Mouse (Mus musculus) kidney, embryonic 14.5 days (tissue): ENCODE measurements around the gene Vti1a. TPM values are rescaled to one million over a fixed set of nuclear protein-coding genes. Genes with fewer than 3 reads are reported as not detected.

Experiments used
- ATAC-seq: fragments of 200-750 bp; cut with Nextera tagmentation; 2 replicates; pipeline ENCODE4 v1.8.0; 2017; ENCODE audit warnings: moderate number of reproducible peaks, mild to moderate bottlenecking, moderate TSS enrichment, moderate library complexity; ENCODE audit not compliant: low FRiP score, low TSS enrichment
- H3K27ac ChIP-seq: fragments of 300-500 bp; sonication (generic); 2 replicates; pipeline ENCODE4 v1.5.1; 2014; ENCODE audit warnings: low read depth, mild to moderate bottlenecking, low read length, moderate library complexity, mixed read lengths
- H3K27me3 ChIP-seq: fragments of 300-500 bp; sonication (generic); 2 replicates; pipeline ENCODE4 v1.6.1; 2014; ENCODE audit warnings: mild to moderate bottlenecking, low read length; ENCODE audit not compliant: control insufficient read depth, insufficient read depth
- H3K36me3 ChIP-seq: fragments of 300-500 bp; sonication (generic); 2 replicates; pipeline ENCODE4 v1.6.1; 2014; ENCODE audit warnings: low read length, mixed read lengths; ENCODE audit not compliant: control insufficient read depth, insufficient read depth
- H3K4me1 ChIP-seq: fragments of 300-500 bp; sonication (generic); 2 replicates; pipeline ENCODE4 v1.6.1; 2014; ENCODE audit warnings: low read length, mixed read lengths; ENCODE audit not compliant: control insufficient read depth, insufficient read depth
- H3K4me2 ChIP-seq: fragments of 300-500 bp; sonication (generic); replicated peaks from 2 replicates; pipeline ENCODE4 v1.6.1; 2014; ENCODE audit warnings: low read depth, mild to moderate bottlenecking, low read length
- H3K4me3 ChIP-seq: fragments of 300-500 bp; sonication (generic); 2 replicates; pipeline ENCODE4 v1.5.1; 2014; ENCODE audit warnings: mild to moderate bottlenecking, low read length
- H3K9ac ChIP-seq: fragments of 300-500 bp; sonication (generic); 2 replicates; pipeline ENCODE4 v1.6.1; 2014; ENCODE audit warnings: low read depth, mild to moderate bottlenecking, low read length, moderate library complexity
- H3K9me3 ChIP-seq: fragments of 300-500 bp; sonication (generic); 2 replicates; pipeline ENCODE4 v1.6.1; 2016; ENCODE audit warnings: low read length; ENCODE audit not compliant: control insufficient read depth
- WGBS: fragments of 180-500 bp; shearing (Covaris S2); extraction: QIAGEN DNeasy Blood & Tissue Kit; methylation state at CpG from one replicate; pipeline ENCODE4 v1.1.7; 2014; 5-methylcytosine and 5-hydroxymethylcytosine counted together
- polyA plus RNA-seq: library from polyadenylated mRNA; unstranded; fragments of >200 nt; fragmentation: Nextera tagmentation; extraction: Ambion mirVana; gene quantifications from 2 replicates; pipeline ENCODE4 v1.2.1, GENCODE M21; 2014

Vti1a gene
- polyA plus RNA-seq, 1 experiment from 2014 or later = 25.7 TPM

DNA sequence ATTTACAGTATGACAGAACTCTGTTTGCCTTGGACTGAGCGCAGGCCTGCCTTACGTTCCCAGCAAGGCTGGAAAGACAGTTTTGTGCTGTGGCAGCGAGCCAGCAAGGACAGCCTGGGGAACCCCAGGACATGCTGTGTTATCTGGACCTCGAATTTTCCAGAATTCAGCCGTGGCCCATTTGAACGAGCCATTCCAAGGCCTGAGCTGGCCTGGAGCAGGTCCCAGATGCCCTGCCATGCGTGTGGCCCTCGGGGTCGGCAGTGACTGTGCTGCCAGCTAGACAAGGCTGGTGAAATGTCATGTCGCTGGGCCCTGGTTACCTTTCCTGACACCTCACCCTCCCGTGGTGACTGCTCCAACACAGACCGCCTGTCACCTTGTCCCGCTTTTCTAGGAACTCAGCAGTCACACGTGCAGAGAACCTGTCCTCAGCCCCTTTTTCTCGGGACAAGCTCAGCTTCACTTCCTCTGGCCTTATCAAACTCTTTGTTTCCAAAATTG is 247.1 kb downstream of the Vti1a start:
- H3K4me1 ChIP-seq = peaks cover 10% of the 10 kb centered on the region; the same call in 1 of the 2 replicates
- H3K27ac ChIP-seq = no peak overlapping the region
- 72% methylated on average over 15 of the region's 15 CpGs for WGBS
- H3K4me3 ChIP-seq = no peak overlapping the region
- no peak overlapping the region for H3K9ac ChIP-seq
- no peak overlapping the region for H3K4me2 ChIP-seq
- ATAC-seq = 0 out of 2 replicates have a peak, but pooled peaks have one; percentile 32
- H3K27me3 ChIP-seq = no peaks in the 10 kb centered on the region
- no peaks in the 10 kb centered on the region for H3K36me3 ChIP-seq
- H3K9me3 ChIP-seq = no peaks in the 10 kb centered on the region

GRCm38 (mm10) chr19:55564104-55564938 is 248.2 kb downstream of the Vti1a start:
- Histone ChIP-seq H3K27me3 (no peaks in the 10 kb centered on the region), H3K4me1 (peaks cover 10% of the 10 kb centered on the region; the same call in 1 of the 2 replicates), H3K4me2 (no peak overlapping the region), H3K9ac (no peak overlapping the region), H3K4me3 (no peak overlapping the region), H3K27ac (no peak overlapping the region), H3K9me3 (no peaks in the 10 kb centered on the region), H3K36me3 (no peaks in the 10 kb centered on the region)
- no peak for ATAC-seq
- WGBS = 85% methylated on average over 13 of the region's 13 CpGs

DNA sequence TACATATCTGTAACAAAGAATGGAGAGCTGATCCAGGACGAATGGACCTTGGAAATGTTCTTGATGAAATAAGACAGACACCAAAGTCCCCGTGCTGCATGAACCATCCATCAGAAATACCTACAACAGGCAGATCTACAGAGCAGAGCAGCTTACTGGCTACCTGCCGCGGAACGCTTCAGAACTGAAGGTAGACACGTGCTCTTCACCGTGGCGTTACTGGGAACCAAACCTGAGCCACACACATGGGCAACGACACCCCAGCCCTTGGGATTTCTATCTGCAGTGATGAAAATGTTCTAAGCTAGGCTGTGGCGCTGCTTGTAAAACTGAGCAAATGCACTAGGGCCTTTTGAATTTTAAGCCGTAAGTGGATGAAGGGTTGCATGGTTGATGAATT is 249.0 kb downstream of the Vti1a start:
- Histone ChIP-seq H3K4me3 (no peak overlapping the region), H3K27me3 (no peaks in the 10 kb centered on the region)
- 92% methylated on average over 11 of the region's 11 CpGs for WGBS

DNA sequence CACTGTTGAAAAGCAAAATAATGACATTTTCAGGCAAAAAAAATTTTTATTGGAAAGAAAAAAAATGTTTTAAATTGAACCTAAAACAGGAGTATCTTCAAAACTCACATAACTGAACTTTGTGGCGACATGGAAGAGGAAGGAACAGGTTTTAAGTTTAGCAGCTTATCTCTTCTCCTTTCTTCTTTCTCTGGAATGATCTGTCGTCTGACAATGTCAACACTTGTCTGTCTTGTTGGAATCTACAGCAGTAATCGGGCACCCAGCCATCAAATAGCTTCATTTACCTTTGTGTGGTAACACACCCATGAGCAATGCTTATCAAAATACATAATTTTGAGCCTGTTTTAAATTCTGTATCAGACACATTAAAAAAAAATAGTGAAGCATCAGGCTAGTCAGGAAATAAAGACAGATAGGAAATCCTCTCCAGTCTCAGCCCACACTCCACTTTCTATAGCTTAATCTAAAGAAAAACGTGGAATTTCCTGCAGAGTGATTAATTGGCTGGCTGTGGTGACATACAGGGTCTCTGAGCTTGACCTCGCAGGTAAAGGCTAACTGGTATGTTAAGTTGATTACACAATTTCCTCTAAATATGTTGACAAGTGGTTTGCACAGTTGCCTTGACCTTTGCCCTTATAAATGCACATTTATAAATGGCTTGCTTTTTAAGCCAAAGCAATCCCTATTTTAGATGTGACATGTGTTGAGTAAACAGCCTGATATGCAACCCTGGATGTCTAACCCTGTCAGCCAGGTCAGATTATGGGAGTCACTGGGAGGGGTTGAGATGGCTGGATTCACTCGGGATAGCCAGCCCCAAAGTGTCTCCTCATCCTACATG is 249.7 kb downstream of the Vti1a start:
- no peaks in the 10 kb centered on the region for H3K36me3 ChIP-seq
- WGBS = 54% methylated on average over 6 of the region's 6 CpGs
- H3K4me2 ChIP-seq = no peak overlapping the region
- H3K4me1 ChIP-seq = peaks cover 10% of the 10 kb centered on the region; the same call in 1 of the 2 replicates
- no peak overlapping the region for H3K9ac ChIP-seq
- ATAC-seq = no peak
- no peak overlapping the region for H3K4me3 ChIP-seq
- no peak overlapping the region for H3K27ac ChIP-seq
- H3K9me3 ChIP-seq = no peaks in the 10 kb centered on the region
- H3K27me3 ChIP-seq = no peaks in the 10 kb centered on the region

More for the DNA sequence above, 249.0 kb downstream of the Vti1a start:
- Histone ChIP-seq H3K4me1 (peaks cover 10% of the 10 kb centered on the region; the same call in 1 of the 2 replicates), H3K36me3 (no peaks in the 10 kb centered on the region), H3K27ac (no peak overlapping the region), H3K4me2 (no peak overlapping the region), H3K9ac (no peak overlapping the region), H3K9me3 (no peaks in the 10 kb centered on the region)
- ATAC-seq = no peak

DNA sequence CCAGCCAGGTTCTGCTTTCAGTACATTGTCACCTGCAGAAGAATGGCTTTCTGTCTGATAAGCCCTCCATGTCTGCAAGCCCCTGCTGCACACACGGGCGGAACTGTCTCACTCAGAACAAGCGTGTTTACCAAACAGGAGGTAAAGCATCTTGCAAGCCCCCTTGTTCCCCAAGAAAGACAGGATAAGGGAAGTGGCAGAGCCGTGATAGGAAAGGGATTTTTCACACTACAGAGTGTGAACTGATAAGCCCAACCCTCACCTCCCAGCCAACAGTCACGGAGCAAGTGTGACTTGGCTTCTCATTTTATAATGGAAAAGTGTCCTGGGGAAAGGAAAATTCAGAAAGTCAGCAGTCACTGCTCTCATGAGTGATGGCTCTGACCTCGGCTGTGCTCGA is 253.0 kb downstream of the Vti1a start:
- no peak overlapping the region for H3K27ac ChIP-seq
- no peak overlapping the region for H3K9ac ChIP-seq
- no peak for ATAC-seq
- H3K36me3 ChIP-seq = no peaks in the 10 kb centered on the region
- 60% methylated on average over 7 of the region's 7 CpGs for WGBS
- no peaks in the 10 kb centered on the region for H3K9me3 ChIP-seq
- H3K27me3 ChIP-seq = no peaks in the 10 kb centered on the region
- no peak overlapping the region for H3K4me2 ChIP-seq
- H3K4me3 ChIP-seq = no peak overlapping the region
- peaks cover 8% of the 10 kb centered on the region; the same call in 1 of the 2 replicates for H3K4me1 ChIP-seq

DNA sequence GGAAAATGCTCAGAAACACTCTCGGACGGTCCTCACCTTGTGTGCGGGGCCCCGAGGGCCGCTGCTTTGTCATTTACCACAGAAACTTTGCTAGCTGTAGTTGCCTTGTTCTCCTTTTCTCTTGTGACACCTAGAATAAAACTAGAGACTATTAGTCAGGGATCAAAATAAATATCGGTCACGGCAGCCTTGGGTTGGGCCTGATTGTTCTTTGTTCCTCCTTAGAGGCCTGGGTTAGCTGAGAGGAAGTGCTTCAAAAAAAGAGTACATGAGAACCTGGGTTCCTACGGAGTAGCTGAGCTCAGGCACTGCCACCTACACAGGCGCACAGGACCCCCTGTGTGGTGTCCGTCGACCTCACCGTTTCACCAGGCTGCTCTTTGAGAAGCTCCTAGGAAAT is 253.8 kb downstream of the Vti1a start:
- Histone ChIP-seq H3K9me3 (no peaks in the 10 kb centered on the region), H3K9ac (no peak overlapping the region), H3K4me1 (peaks cover 8% of the 10 kb centered on the region; the same call in 1 of the 2 replicates), H3K36me3 (no peaks in the 10 kb centered on the region), H3K27ac (no peak overlapping the region), H3K4me2 (no peak overlapping the region), H3K4me3 (no peak overlapping the region), H3K27me3 (no peaks in the 10 kb centered on the region)
- 87% methylated on average over 12 of the region's 12 CpGs for WGBS
- no peak for ATAC-seq

DNA sequence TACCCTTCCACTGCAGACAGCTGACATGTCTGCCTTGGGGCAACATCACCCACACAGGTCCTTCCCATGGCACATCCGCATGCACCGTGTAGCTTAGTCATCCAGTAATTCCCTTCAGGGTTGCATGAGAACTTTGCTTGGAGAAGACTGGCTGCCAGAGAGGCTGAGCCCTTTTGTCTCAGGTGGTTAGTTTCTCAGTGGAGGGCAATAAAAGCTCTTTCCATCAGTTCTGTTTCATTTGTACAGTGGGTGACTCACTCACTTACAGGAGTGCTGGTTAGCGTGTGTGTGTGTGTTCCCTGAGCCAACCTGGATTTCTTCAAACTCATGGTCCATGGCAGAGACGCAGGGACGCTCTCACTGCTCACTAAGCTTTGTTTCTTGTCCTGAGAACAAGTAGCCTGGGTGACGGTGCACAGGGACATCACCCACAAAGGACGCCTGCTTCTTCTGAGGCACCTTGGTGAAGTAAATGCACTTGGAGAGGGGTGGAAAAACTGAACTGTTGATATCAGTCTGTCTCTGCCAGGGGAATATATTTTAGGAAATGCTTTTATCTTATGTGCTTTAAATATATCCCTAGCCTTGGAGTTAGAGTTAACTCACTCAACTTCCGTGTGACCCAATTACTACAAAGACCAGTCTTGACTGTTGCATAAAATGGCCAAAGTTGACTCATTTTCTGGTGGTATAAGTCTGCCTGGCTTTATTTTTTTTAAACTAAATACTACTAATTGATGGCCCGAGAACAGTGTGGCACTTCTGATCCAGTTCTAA is 254.6 kb downstream of the Vti1a start:
- peaks cover 8% of the 10 kb centered on the region; the same call in 1 of the 2 replicates for H3K4me1 ChIP-seq
- H3K36me3 ChIP-seq = no peaks in the 10 kb centered on the region
- no peak overlapping the region for H3K9ac ChIP-seq
- no peak overlapping the region for H3K27ac ChIP-seq
- H3K27me3 ChIP-seq = no peaks in the 10 kb centered on the region
- WGBS = 83% methylated on average over 9 of the region's 9 CpGs
- no peak overlapping the region for H3K4me2 ChIP-seq
- H3K4me3 ChIP-seq = no peak overlapping the region
- no peaks in the 10 kb centered on the region for H3K9me3 ChIP-seq
- no peak for ATAC-seq

- Histone ChIP-seq H3K9ac (no peak overlapping the region), H3K9me3 (no peaks in the 10 kb centered on the region), H3K4me3 (no peak overlapping the region), H3K27me3 (no peaks in the 10 kb centered on the region), H3K36me3 (no peaks in the 10 kb centered on the region), H3K4me2 (no peak overlapping the region), H3K27ac (no peak overlapping the region), H3K4me1 (peaks cover 8% of the 10 kb centered on the region; the same call in 1 of the 2 replicates)
- WGBS = 87% methylated on average over 8 of the region's 8 CpGs
- ATAC-seq = no peak
Observed at GRCm38 (mm10) chr19:55571486-55571885, 255.4 kb downstream of the Vti1a start.
